Mouse (Mus musculus): ENCODE results near the gene Nfya. TPM values are rescaled to one million over a fixed set of nuclear protein-coding genes. Genes with fewer than 3 reads are reported as not detected.

The Nfya gene
- 1.3 and 1.7 TPM in 2 replicates for polyA plus RNA-seq (2012)

GRCm38 (mm10) chr17:48409380-48410298 is at the start of gene Nfya, which contains the start of gene Oard1:
Gene Nfya (minus strand): TSS chr17:48409906.
Gene Oard1 (plus strand): TSS chr17:48410014.
- peaks cover 62% of the 10 kb centered on the region for H3K36me3 ChIP-seq (ENCODE audit: control insufficient read depth)
- no peaks in the 10 kb centered on the region for H3K27me3 ChIP-seq (ENCODE audit: control insufficient read depth)
- no peak for TF ChIP-seq TAL1 (IDR thresholded peaks at IDR 0.05; ENCODE audit: low read length)
- no peak for TF ChIP-seq GATA1 (IDR thresholded peaks at IDR 0.05; ENCODE audit: low read length)
- peak within 1 kb of the TSS; percentile 70 for H3K4me3 ChIP-seq (replicated peaks)
- no peaks in the 10 kb centered on the region for H3K9me3 ChIP-seq (ENCODE audit: control insufficient read depth, low read length)
- peaks cover 65% of the 10 kb centered on the region for H3K4me1 ChIP-seq (ENCODE audit: control insufficient read depth)

- Histone ChIP-seq H3K27me3 (ENCODE audit: control insufficient read depth) (no peaks in the 10 kb centered on the region), H3K9me3 (ENCODE audit: control insufficient read depth, low read length) (no peaks in the 10 kb centered on the region), H3K36me3 (ENCODE audit: control insufficient read depth) (peaks cover 28% of the 10 kb centered on the region), H3K4me1 (ENCODE audit: control insufficient read depth) (peaks cover 64% of the 10 kb centered on the region), H3K4me3 (replicated peaks) (no peak overlapping the region)
- TF ChIP-seq TAL1 (IDR thresholded peaks at IDR 0.05; ENCODE audit: low read length) (no peak), GATA1 (IDR thresholded peaks at IDR 0.05; ENCODE audit: low read length) (no peak)
Observed at GRCm38 (mm10) chr17:48457971-48458653, 48.4 kb upstream of the Nfya start.

GRCm38 (mm10) chr17:48455955-48456354 is 46.2 kb upstream of the Nfya start:
- Histone ChIP-seq H3K4me1 (ENCODE audit: control insufficient read depth) (peaks cover 77% of the 10 kb centered on the region), H3K9me3 (ENCODE audit: control insufficient read depth, low read length) (no peaks in the 10 kb centered on the region), H3K4me3 (replicated peaks) (peak overlapping the region; percentile 68), H3K27me3 (ENCODE audit: control insufficient read depth) (no peaks in the 10 kb centered on the region), H3K36me3 (ENCODE audit: control insufficient read depth) (peaks cover 20% of the 10 kb centered on the region)
- TF ChIP-seq GATA1 (IDR thresholded peaks at IDR 0.05; ENCODE audit: low read length) (no peak), TAL1 (IDR thresholded peaks at IDR 0.05; ENCODE audit: low read length) (no peak)

GRCm38 (mm10) chr17:48454688-48455087 is 45.0 kb upstream of the Nfya start, which contains the start of gene Unc5cl:
Gene Unc5cl (plus strand): TSS chr17:48454901.
- no peaks in the 10 kb centered on the region for H3K27me3 ChIP-seq (ENCODE audit: control insufficient read depth)
- H3K4me1 ChIP-seq (ENCODE audit: control insufficient read depth): peaks cover 85% of the 10 kb centered on the region
- peaks cover 20% of the 10 kb centered on the region for H3K36me3 ChIP-seq (ENCODE audit: control insufficient read depth)
- H3K4me3 ChIP-seq (replicated peaks): peak within 1 kb of the TSS; percentile 68
- H3K9me3 ChIP-seq (ENCODE audit: control insufficient read depth, low read length): no peaks in the 10 kb centered on the region
- TF ChIP-seq GATA1 (IDR thresholded peaks at IDR 0.05; ENCODE audit: low read length) (no peak), TAL1 (IDR thresholded peaks at IDR 0.05; ENCODE audit: low read length) (no peak)

- Histone ChIP-seq H3K36me3 (ENCODE audit: control insufficient read depth) (peaks cover 22% of the 10 kb centered on the region), H3K27me3 (ENCODE audit: control insufficient read depth) (no peaks in the 10 kb centered on the region), H3K9me3 (ENCODE audit: control insufficient read depth, low read length) (no peaks in the 10 kb centered on the region), H3K4me3 (replicated peaks) (peak overlapping the region; percentile 68), H3K4me1 (ENCODE audit: control insufficient read depth) (peaks cover 90% of the 10 kb centered on the region)
- TF ChIP-seq TAL1 (IDR thresholded peaks at IDR 0.05; ENCODE audit: low read length) (no peak), GATA1 (IDR thresholded peaks at IDR 0.05; ENCODE audit: low read length) (no peak)
Observed at GRCm38 (mm10) chr17:48454190-48454589, 44.5 kb upstream of the Nfya start.

GRCm38 (mm10) chr17:48453489-48453888 is 43.8 kb upstream of the Nfya start:
- no peak overlapping the region for H3K4me3 ChIP-seq (replicated peaks)
- no peaks in the 10 kb centered on the region for H3K27me3 ChIP-seq (ENCODE audit: control insufficient read depth)
- peaks cover 96% of the 10 kb centered on the region for H3K4me1 ChIP-seq (ENCODE audit: control insufficient read depth)

GRCm38 (mm10) chr17:48451753-48452444 is 42.2 kb upstream of the Nfya start:
- Histone ChIP-seq H3K27me3 (ENCODE audit: control insufficient read depth) (no peaks in the 10 kb centered on the region), H3K4me1 (ENCODE audit: control insufficient read depth) (peaks cover 97% of the 10 kb centered on the region), H3K9me3 (ENCODE audit: control insufficient read depth, low read length) (no peaks in the 10 kb centered on the region), H3K36me3 (ENCODE audit: control insufficient read depth) (peaks cover 42% of the 10 kb centered on the region), H3K4me3 (replicated peaks) (peak overlapping the region; percentile 65)
- TF ChIP-seq GATA1 (IDR thresholded peaks at IDR 0.05; ENCODE audit: low read length) (no peak), TAL1 (IDR thresholded peaks at IDR 0.05; ENCODE audit: low read length) (no peak)

More at GRCm38 (mm10) chr17:48453489-48453888, 43.8 kb upstream of the Nfya start:
- Histone ChIP-seq H3K36me3 (ENCODE audit: control insufficient read depth) (peaks cover 29% of the 10 kb centered on the region), H3K9me3 (ENCODE audit: control insufficient read depth, low read length) (no peaks in the 10 kb centered on the region)
- no peak for TF ChIP-seq GATA1 (IDR thresholded peaks at IDR 0.05; ENCODE audit: low read length)
- TF ChIP-seq TAL1 (IDR thresholded peaks at IDR 0.05; ENCODE audit: low read length): no peak

- TF ChIP-seq TAL1 (IDR thresholded peaks at IDR 0.05; ENCODE audit: low read length) (no peak), GATA1 (IDR thresholded peaks at IDR 0.05; ENCODE audit: low read length) (no peak)
- H3K9me3 ChIP-seq (ENCODE audit: control insufficient read depth, low read length): no peaks in the 10 kb centered on the region
- no peaks in the 10 kb centered on the region for H3K27me3 ChIP-seq (ENCODE audit: control insufficient read depth)
- H3K4me3 ChIP-seq (replicated peaks): peak within 1 kb of the TSS; percentile 65
- peaks cover 97% of the 10 kb centered on the region for H3K4me1 ChIP-seq (ENCODE audit: control insufficient read depth)
- H3K36me3 ChIP-seq (ENCODE audit: control insufficient read depth): peaks cover 48% of the 10 kb centered on the region
Observed at GRCm38 (mm10) chr17:48451353-48451675, 41.6 kb upstream of the Nfya start, which contains the start of gene Tspo2. Gene Tspo2 (minus strand): TSS chr17:48451522.
